Mouse (Mus musculus) forebrain, embryonic 10.5 days (tissue): ENCODE data around the gene Hist4h4. TPM values are rescaled to one million over a fixed set of nuclear protein-coding genes. Genes with fewer than 3 reads are reported as not detected.

Experiments used
- DNase-seq: peaks from one replicate; pipeline ENCODE4 v3.0.0-alpha.2; 2017; ENCODE audit warnings: low spot score; ENCODE audit errors: extremely low spot score
- H3K27ac ChIP-seq: fragments of 300-500 bp; sonication (generic); 2 replicates; pipeline ENCODE4 v1.5.1; 2016; ENCODE audit warnings: mild to moderate bottlenecking
- H3K27me3 ChIP-seq: fragments of 300-500 bp; sonication (generic); 2 replicates; pipeline ENCODE4 v1.6.1; 2016; ENCODE audit warnings: mild to moderate bottlenecking; ENCODE audit not compliant: poor library complexity, severe bottlenecking
- H3K36me3 ChIP-seq: fragments of 300-500 bp; sonication (generic); replicated peaks from 2 replicates; pipeline ENCODE4 v1.6.1; 2016; ENCODE audit warnings: mild to moderate bottlenecking, moderate library complexity
- H3K4me1 ChIP-seq: fragments of 300-500 bp; sonication (generic); 2 replicates; pipeline ENCODE4 v1.6.1; 2016
- H3K4me3 ChIP-seq: fragments of 300-500 bp; sonication (generic); 2 replicates; pipeline ENCODE4 v1.5.1; 2016; ENCODE audit warnings: mild to moderate bottlenecking, moderate library complexity
- H3K9me3 ChIP-seq: fragments of 300-500 bp; sonication (generic); 2 replicates; pipeline ENCODE4 v1.6.1; 2016; ENCODE audit warnings: mild to moderate bottlenecking, moderate library complexity
- WGBS: fragments of 180-500 bp; shearing (Covaris S2); methylation state at CpG from one replicate; pipeline ENCODE4 v1.1.7; 2016; 5-methylcytosine and 5-hydroxymethylcytosine counted together
- polyA plus RNA-seq: library from polyadenylated mRNA; unstranded; fragments of >200 nt; fragmentation: Nextera tagmentation; extraction: Ambion mirVana; gene quantifications from 2 replicates; pipeline ENCODE4 v1.2.1, GENCODE M21; 2016

The Hist4h4 gene
- 0.38 and 0.49 TPM in 2 replicates for polyA plus RNA-seq

GRCm38 (mm10) chr6:136803739-136804633 lies at the start of gene Hist4h4:
Gene Hist4h4, minus strand, starts transcription at chr6:136804415.
- Histone ChIP-seq H3K4me1 (peaks cover 33% of the 10 kb centered on the region), H3K27ac (peak within 1 kb of the TSS; percentile 98), H3K27me3 (no peaks in the 10 kb centered on the region), H3K4me3 (peak within 1 kb of the TSS; percentile 62), H3K36me3 (no peaks in the 10 kb centered on the region), H3K9me3 (no peaks in the 10 kb centered on the region)
- peak; percentile 92 for DNase-seq
- under 1% methylated on average over 50 of the region's 50 CpGs for WGBS

- Histone ChIP-seq H3K9me3 (no peaks in the 10 kb centered on the region), H3K36me3 (no peaks in the 10 kb centered on the region), H3K27ac (peak overlapping the region; percentile 58; the same call in 1 of the 2 replicates), H3K4me3 (no peak overlapping the region), H3K27me3 (no peaks in the 10 kb centered on the region), H3K4me1 (peaks cover 13% of the 10 kb centered on the region)
- no peak for DNase-seq
- WGBS, result 58% methylated on average over 3 of the region's 3 CpGs
Measured at GRCm38 (mm10) chr6:136852762-136853161, 48.5 kb upstream of the Hist4h4 start.

- WGBS, result 81% methylated on average over 4 of the region's 4 CpGs
- Histone ChIP-seq H3K4me1 (peaks cover 9% of the 10 kb centered on the region), H3K27me3 (no peaks in the 10 kb centered on the region), H3K36me3 (no peaks in the 10 kb centered on the region), H3K27ac (peak overlapping the region; percentile 58; the same call in 1 of the 2 replicates), H3K4me3 (no peak overlapping the region), H3K9me3 (no peaks in the 10 kb centered on the region)
- no peak for DNase-seq
Measured at GRCm38 (mm10) chr6:136852348-136852747, 48.1 kb upstream of the Hist4h4 start.

- Histone ChIP-seq H3K27me3 (no peaks in the 10 kb centered on the region), H3K4me3 (no peak overlapping the region), H3K36me3 (no peaks in the 10 kb centered on the region), H3K9me3 (no peaks in the 10 kb centered on the region), H3K27ac (no peak overlapping the region), H3K4me1 (peaks cover 9% of the 10 kb centered on the region)
- 84% methylated on average over 6 of the region's 6 CpGs for WGBS
- DNase-seq, result no peak
Measured at GRCm38 (mm10) chr6:136850267-136850666, 46.1 kb upstream of the Hist4h4 start.

GRCm38 (mm10) chr6:136848971-136849370 lies 44.8 kb upstream of the Hist4h4 start:
- no peaks in the 10 kb centered on the region for H3K36me3 ChIP-seq
- 83% methylated on average over 5 of the region's 5 CpGs for WGBS
- H3K27me3 ChIP-seq, result no peaks in the 10 kb centered on the region
- no peak overlapping the region for H3K4me3 ChIP-seq
- no peak for DNase-seq
- no peak overlapping the region for H3K27ac ChIP-seq
- no peaks in the 10 kb centered on the region for H3K9me3 ChIP-seq
- peaks cover 9% of the 10 kb centered on the region for H3K4me1 ChIP-seq

GRCm38 (mm10) chr6:136848399-136848798 lies 44.2 kb upstream of the Hist4h4 start:
- Histone ChIP-seq H3K4me1 (peaks cover 9% of the 10 kb centered on the region), H3K36me3 (no peaks in the 10 kb centered on the region), H3K27ac (no peak overlapping the region), H3K9me3 (no peaks in the 10 kb centered on the region), H3K4me3 (no peak overlapping the region), H3K27me3 (no peaks in the 10 kb centered on the region)
- no peak for DNase-seq
- 91% methylated on average over 8 of the region's 8 CpGs for WGBS

GRCm38 (mm10) chr6:136847790-136848189 lies 43.6 kb upstream of the Hist4h4 start:
- 27% methylated on average over 2 of the region's 2 CpGs for WGBS

GRCm38 (mm10) chr6:136847267-136847666 lies 43.1 kb upstream of the Hist4h4 start:
- DNase-seq, result no peak
- Histone ChIP-seq H3K4me1 (peaks cover 2% of the 10 kb centered on the region), H3K27ac (no peak overlapping the region), H3K36me3 (no peaks in the 10 kb centered on the region), H3K4me3 (no peak overlapping the region), H3K9me3 (no peaks in the 10 kb centered on the region), H3K27me3 (no peaks in the 10 kb centered on the region)
- 89% methylated on average over 3 of the region's 3 CpGs for WGBS

More at GRCm38 (mm10) chr6:136847790-136848189, 43.6 kb upstream of the Hist4h4 start:
- Histone ChIP-seq H3K27ac (no peak overlapping the region), H3K36me3 (no peaks in the 10 kb centered on the region), H3K27me3 (no peaks in the 10 kb centered on the region), H3K4me3 (no peak overlapping the region), H3K4me1 (peaks cover 7% of the 10 kb centered on the region), H3K9me3 (no peaks in the 10 kb centered on the region)
- DNase-seq, result peak; percentile 51

- H3K4me1 ChIP-seq, result no peaks in the 10 kb centered on the region
- H3K4me3 ChIP-seq, result no peak overlapping the region
- H3K27ac ChIP-seq, result no peak overlapping the region
- DNase-seq, result no peak
- WGBS, result 69% methylated on average over 5 of the region's 5 CpGs
- no peaks in the 10 kb centered on the region for H3K9me3 ChIP-seq
- H3K36me3 ChIP-seq, result no peaks in the 10 kb centered on the region
- no peaks in the 10 kb centered on the region for H3K27me3 ChIP-seq
Measured at GRCm38 (mm10) chr6:136845706-136846480, 41.7 kb upstream of the Hist4h4 start.

GRCm38 (mm10) chr6:136844903-136845302 lies 40.7 kb upstream of the Hist4h4 start:
- no peak overlapping the region for H3K4me3 ChIP-seq
- H3K4me1 ChIP-seq, result no peaks in the 10 kb centered on the region
- H3K36me3 ChIP-seq, result no peaks in the 10 kb centered on the region
- no peaks in the 10 kb centered on the region for H3K27me3 ChIP-seq
- no peaks in the 10 kb centered on the region for H3K9me3 ChIP-seq
- WGBS, result 70% methylated on average over 2 of the region's 2 CpGs
- no peak overlapping the region for H3K27ac ChIP-seq
- DNase-seq, result no peak

GRCm38 (mm10) chr6:136837323-136837722 lies 33.1 kb upstream of the Hist4h4 start:
- no peaks in the 10 kb centered on the region for H3K9me3 ChIP-seq
- H3K4me3 ChIP-seq, result no peak overlapping the region
- 87% methylated on average over 3 of the region's 3 CpGs for WGBS
- H3K4me1 ChIP-seq, result no peaks in the 10 kb centered on the region
- no peak for DNase-seq
- H3K36me3 ChIP-seq, result no peaks in the 10 kb centered on the region
- no peak overlapping the region for H3K27ac ChIP-seq
- H3K27me3 ChIP-seq, result no peaks in the 10 kb centered on the region

- H3K4me1 ChIP-seq, result no peaks in the 10 kb centered on the region
- H3K4me3 ChIP-seq, result no peak within 1 kb of the TSS
- no peak within 1 kb of the TSS for H3K27ac ChIP-seq
- no peak for DNase-seq
- no peaks in the 10 kb centered on the region for H3K9me3 ChIP-seq
- H3K36me3 ChIP-seq, result no peaks in the 10 kb centered on the region
- H3K27me3 ChIP-seq, result no peaks in the 10 kb centered on the region
- 74% methylated on average over 4 of the region's 4 CpGs for WGBS
Measured at GRCm38 (mm10) chr6:136835352-136835751, 31.1 kb upstream of the Hist4h4 start, which contains the start of gene Smco3. Gene Smco3, minus strand, starts transcription at chr6:136835452.

- H3K27ac ChIP-seq, result no peak overlapping the region
- no peaks in the 10 kb centered on the region for H3K36me3 ChIP-seq
- no peak for DNase-seq
- whole genome bisulfite sequencing, result 82% methylated on average over 5 of the region's 5 CpGs
- no peak overlapping the region for H3K4me3 ChIP-seq
- H3K4me1 ChIP-seq, result peaks cover 9% of the 10 kb centered on the region
- no peaks in the 10 kb centered on the region for H3K9me3 ChIP-seq
- H3K27me3 ChIP-seq, result no peaks in the 10 kb centered on the region
Measured at GRCm38 (mm10) chr6:136831712-136832111, 27.5 kb upstream of the Hist4h4 start.
